Mouse (Mus musculus) heart, embryonic 15.5 days (tissue): ENCODE results near the gene Zbtb46. TPM values are rescaled to one million over a fixed set of nuclear protein-coding genes. Genes with fewer than 3 reads are reported as not detected.

Source experiments
- ATAC-seq: fragments of 200-750 bp; cut with Nextera tagmentation; replicated peaks from 2 replicates; pipeline ENCODE4 v1.8.0; 2017; ENCODE audit warnings: low read depth, moderate TSS enrichment; ENCODE audit not compliant: insufficient number of reproducible peaks, insufficient read depth, low FRiP score
- H3K27ac ChIP-seq: fragments of 300-500 bp; sonication (generic); 2 replicates; pipeline ENCODE4 v1.5.1; 2015; ENCODE audit warnings: mild to moderate bottlenecking, inconsistent platforms
- H3K27me3 ChIP-seq: fragments of 300-500 bp; sonication (generic); 2 replicates; pipeline ENCODE4 v1.6.1; 2015; ENCODE audit warnings: inconsistent platforms
- H3K36me3 ChIP-seq: fragments of 300-500 bp; sonication (generic); 2 replicates; pipeline ENCODE4 v1.6.1; 2015; ENCODE audit warnings: mild to moderate bottlenecking, inconsistent platforms
- H3K4me1 ChIP-seq: fragments of 300-500 bp; sonication (generic); replicated peaks from 2 replicates; pipeline ENCODE4 v1.6.1; 2015; ENCODE audit warnings: inconsistent platforms
- H3K4me2 ChIP-seq: fragments of 300-500 bp; sonication (generic); 2 replicates; pipeline ENCODE4 v1.6.1; 2015; ENCODE audit warnings: inconsistent platforms, mild to moderate bottlenecking, moderate library complexity
- H3K4me3 ChIP-seq: fragments of 300-500 bp; sonication (generic); 2 replicates; pipeline ENCODE4 v1.5.1; 2015; ENCODE audit warnings: mild to moderate bottlenecking, inconsistent platforms
- H3K9ac ChIP-seq: fragments of 300-500 bp; sonication (generic); 2 replicates; pipeline ENCODE4 v1.6.1; 2015; ENCODE audit warnings: mild to moderate bottlenecking, inconsistent platforms
- H3K9me3 ChIP-seq: fragments of 300-500 bp; sonication (generic); replicated peaks from 2 replicates; pipeline ENCODE4 v1.6.1; 2016; ENCODE audit warnings: inconsistent platforms
- WGBS: fragments of 180-500 bp; shearing (Covaris S2); methylation state at CpG from one replicate; pipeline ENCODE4 v1.1.7; 2015; ENCODE audit warnings: mixed read lengths; 5-methylcytosine and 5-hydroxymethylcytosine counted together
- polyA plus RNA-seq: library from polyadenylated mRNA; unstranded; fragments of >200 nt; fragmentation: Nextera tagmentation; extraction: Ambion mirVana; gene quantifications from 2 replicates; pipeline ENCODE4 v1.2.1, GENCODE M21; 2015

Gene Zbtb46
- polyA plus RNA-seq, 1 experiment from 2014 or later: 8.6 TPM

DNA sequence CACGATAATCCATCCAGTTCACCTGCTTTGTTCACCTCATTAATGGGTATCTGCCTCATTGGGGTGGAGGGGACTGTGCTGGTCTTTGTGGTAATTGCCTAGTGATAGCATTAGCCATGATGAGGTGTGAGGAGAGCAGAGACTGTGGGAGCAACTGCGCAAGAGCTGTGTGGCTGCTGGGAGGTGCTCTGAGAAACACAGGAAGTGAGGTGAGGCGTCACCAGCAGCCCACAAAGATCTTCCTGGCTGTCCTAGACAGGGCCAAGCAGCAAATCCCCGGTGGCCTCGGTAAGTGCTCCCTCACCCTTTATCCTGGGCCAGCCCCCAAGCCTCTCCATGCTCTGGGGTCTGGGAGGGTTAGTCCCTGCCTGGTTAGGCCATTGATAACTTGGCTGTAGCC, 78.1 kb downstream of the Zbtb46 start:
- WGBS: 86% methylated on average over 5 of the region's 5 CpGs
- Histone ChIP-seq H3K36me3 (peaks cover 49% of the 10 kb centered on the region), H3K27ac (no peak overlapping the region), H3K27me3 (no peaks in the 10 kb centered on the region), H3K4me2 (no peak overlapping the region), H3K4me1 (peaks cover 9% of the 10 kb centered on the region; the same call in 1 of the 2 replicates), H3K9me3 (no peaks in the 10 kb centered on the region), H3K4me3 (no peak overlapping the region), H3K9ac (no peak overlapping the region)
- no peak for ATAC-seq

- Histone ChIP-seq H3K4me2 (no peak overlapping the region), H3K9me3 (no peaks in the 10 kb centered on the region), H3K27ac (no peak overlapping the region), H3K4me1 (peaks cover 6% of the 10 kb centered on the region; the same call in 1 of the 2 replicates), H3K9ac (no peak overlapping the region), H3K4me3 (no peak overlapping the region), H3K36me3 (peaks cover 46% of the 10 kb centered on the region), H3K27me3 (no peaks in the 10 kb centered on the region)
- 75% methylated on average over 5 of the region's 5 CpGs for WGBS
- no peak for ATAC-seq
Measured at GRCm38 (mm10) chr2:181380251-181380650, 79.0 kb downstream of the Zbtb46 start.

DNA sequence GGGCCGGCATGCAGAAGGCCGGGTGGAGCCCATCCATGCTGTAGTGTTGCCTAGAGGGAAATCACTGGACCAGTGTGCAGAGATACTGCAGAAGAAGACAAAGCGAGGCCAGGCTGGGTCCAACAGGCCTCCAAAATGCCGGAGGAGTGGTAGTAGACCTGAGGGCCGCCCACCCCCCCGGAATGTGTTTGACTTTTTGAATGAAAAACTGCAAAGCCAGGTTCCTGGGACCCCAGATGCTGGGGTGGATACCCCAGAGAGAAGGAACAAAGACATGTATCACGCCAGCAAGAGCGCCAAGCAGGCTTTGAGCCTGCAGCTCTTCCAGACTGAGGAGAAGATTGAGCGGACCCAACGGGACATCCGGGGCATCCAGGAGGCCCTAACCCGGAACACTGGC, 79.4 kb downstream of the Zbtb46 start, which contains the start of gene Lime1:
Lime1 (plus strand) TSS at position 301 of the 400 bp plus-strand sequence.
- Histone ChIP-seq H3K4me3 (no peak within 1 kb of the TSS), H3K27me3 (no peaks in the 10 kb centered on the region), H3K9ac (no peak within 1 kb of the TSS), H3K4me2 (no peak within 1 kb of the TSS), H3K27ac (no peak within 1 kb of the TSS), H3K36me3 (peaks cover 46% of the 10 kb centered on the region), H3K9me3 (no peaks in the 10 kb centered on the region), H3K4me1 (peaks cover 1% of the 10 kb centered on the region; the same call in 1 of the 2 replicates)
- ATAC-seq: no peak
- WGBS: 94% methylated on average over 12 of the region's 12 CpGs

DNA sequence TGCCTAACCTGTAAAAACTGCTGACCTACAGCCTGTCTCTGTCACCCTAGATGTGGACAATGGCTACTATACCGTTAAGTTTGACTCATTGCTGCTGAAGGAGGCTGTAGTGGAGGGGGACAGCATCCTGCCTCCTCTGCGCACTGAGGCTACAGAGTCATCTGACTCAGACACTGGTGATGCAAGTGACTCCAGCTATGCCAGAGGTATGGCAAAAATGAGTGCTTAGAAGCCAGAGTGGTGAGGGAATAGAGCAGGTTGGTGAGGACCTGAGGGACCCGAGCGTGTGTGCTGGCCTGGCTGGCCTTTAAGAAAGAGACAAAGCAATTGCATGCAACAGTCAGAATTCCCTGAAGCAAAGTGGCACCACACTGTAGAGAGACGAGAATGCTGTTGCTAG, 80.5 kb downstream of the Zbtb46 start:
- no peaks in the 10 kb centered on the region for H3K4me1 ChIP-seq
- no peaks in the 10 kb centered on the region for H3K27me3 ChIP-seq
- no peak overlapping the region for H3K4me3 ChIP-seq
- no peak for ATAC-seq
- no peaks in the 10 kb centered on the region for H3K9me3 ChIP-seq
- 86% methylated on average over 5 of the region's 5 CpGs for WGBS
- no peak overlapping the region for H3K9ac ChIP-seq
- peaks cover 41% of the 10 kb centered on the region for H3K36me3 ChIP-seq
- H3K4me2 ChIP-seq: no peak overlapping the region
- H3K27ac ChIP-seq: no peak overlapping the region

- no peaks in the 10 kb centered on the region for H3K27me3 ChIP-seq
- H3K36me3 ChIP-seq: peaks cover 30% of the 10 kb centered on the region
- no peak for ATAC-seq
- H3K4me3 ChIP-seq: no peak overlapping the region
- WGBS: 61% methylated on average over 2 of the region's 2 CpGs
- H3K4me2 ChIP-seq: no peak overlapping the region
- no peaks in the 10 kb centered on the region for H3K4me1 ChIP-seq
- H3K9ac ChIP-seq: no peak overlapping the region
- H3K9me3 ChIP-seq: no peaks in the 10 kb centered on the region
- no peak overlapping the region for H3K27ac ChIP-seq
Measured at GRCm38 (mm10) chr2:181377230-181377629, 82.0 kb downstream of the Zbtb46 start.

GRCm38 (mm10) chr2:181375787-181376186, 83.4 kb downstream of the Zbtb46 start:
- no peak overlapping the region for H3K27ac ChIP-seq
- H3K27me3 ChIP-seq: no peaks in the 10 kb centered on the region
- no peak overlapping the region for H3K9ac ChIP-seq
- no peaks in the 10 kb centered on the region for H3K4me1 ChIP-seq
- no peak overlapping the region for H3K4me2 ChIP-seq
- ATAC-seq: no peak
- no peaks in the 10 kb centered on the region for H3K9me3 ChIP-seq
- WGBS: 88% methylated on average over 2 of the region's 2 CpGs
- peaks cover 27% of the 10 kb centered on the region for H3K36me3 ChIP-seq
- H3K4me3 ChIP-seq: no peak overlapping the region

GRCm38 (mm10) chr2:181370001-181370400, 89.2 kb downstream of the Zbtb46 start:
- 93% methylated on average over 5 of the region's 5 CpGs for WGBS
- Histone ChIP-seq H3K4me3 (no peak overlapping the region), H3K27ac (no peak overlapping the region), H3K27me3 (no peaks in the 10 kb centered on the region), H3K4me1 (peaks cover 19% of the 10 kb centered on the region), H3K36me3 (peaks cover 10% of the 10 kb centered on the region), H3K4me2 (no peak overlapping the region), H3K9me3 (no peaks in the 10 kb centered on the region), H3K9ac (no peak overlapping the region)
- no peak for ATAC-seq

DNA sequence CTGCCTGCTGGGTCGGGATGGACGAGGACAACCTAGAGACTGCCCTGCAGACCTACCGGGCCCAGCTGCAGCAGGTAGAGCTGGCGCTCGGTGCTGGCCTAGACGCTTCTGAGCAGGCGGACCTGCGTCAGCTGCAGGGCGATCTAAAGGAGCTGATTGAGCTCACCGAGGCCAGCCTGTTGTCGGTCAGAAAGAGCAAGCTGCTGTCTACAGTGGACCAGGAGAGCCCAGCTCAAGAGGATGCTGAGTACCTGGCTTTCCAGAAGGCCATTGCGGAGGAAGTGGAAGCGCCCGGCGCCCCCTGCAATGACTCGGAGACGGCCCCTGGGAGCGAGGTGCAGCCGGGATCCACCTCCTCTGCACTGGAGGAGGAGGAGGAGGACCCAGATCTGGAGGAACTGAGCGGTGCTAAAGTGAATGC, 93.6 kb downstream of the Zbtb46 start:
- Histone ChIP-seq H3K4me2 (peak overlapping the region; percentile 88), H3K9me3 (no peaks in the 10 kb centered on the region), H3K4me3 (peak overlapping the region; percentile 86), H3K9ac (peak overlapping the region; percentile 75), H3K27me3 (no peaks in the 10 kb centered on the region), H3K27ac (peak overlapping the region; percentile 87), H3K36me3 (peaks cover 22% of the 10 kb centered on the region), H3K4me1 (peaks cover 30% of the 10 kb centered on the region)
- whole genome bisulfite sequencing: 0% methylated on average over 20 of the region's 20 CpGs
- peak; percentile 32 for ATAC-seq

DNA sequence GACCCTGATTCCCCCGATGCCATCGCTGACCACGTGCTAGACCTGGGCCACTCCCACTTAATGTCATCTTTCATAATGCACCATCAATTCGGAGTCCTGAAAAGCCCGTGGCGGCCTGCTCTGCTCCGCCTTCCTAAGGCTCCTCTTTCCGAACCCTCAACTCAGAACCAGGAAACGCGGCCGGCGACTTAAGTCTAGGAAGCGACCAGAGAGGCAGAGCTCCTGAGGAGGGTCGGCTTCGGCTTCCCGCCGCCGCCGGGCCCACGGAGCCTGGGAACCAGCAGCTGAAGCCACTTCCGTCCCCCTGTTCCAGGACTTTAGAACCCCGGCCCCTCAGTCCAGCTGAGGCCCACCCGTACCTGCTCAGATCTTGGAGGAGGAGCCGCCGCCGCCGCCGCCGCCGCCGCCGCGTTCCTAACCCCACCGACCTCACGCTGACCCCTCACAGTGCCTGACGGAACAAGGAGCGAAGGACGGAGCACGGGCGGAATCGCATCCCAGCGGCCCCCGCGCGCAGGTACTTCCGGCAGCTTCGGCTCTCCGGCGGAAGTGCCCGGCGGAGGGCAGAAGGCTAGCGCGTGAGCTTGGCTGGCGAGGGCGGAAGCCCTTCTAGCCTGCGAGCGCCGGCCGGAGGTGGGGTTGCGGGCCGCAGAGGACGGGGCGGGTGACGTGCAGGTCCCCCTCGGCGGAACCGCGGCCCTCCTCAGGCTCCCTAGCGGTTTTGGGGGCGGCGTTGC, 94.2 kb downstream of the Zbtb46 start, which contains the start of the genes Zgpat and Arfrp1:
Zgpat (plus strand) TSS at position 69 of the 737 bp plus-strand sequence.
Arfrp1 (minus strand) TSS at position 545 of the 737 bp plus-strand sequence.
- Histone ChIP-seq H3K27me3 (no peaks in the 10 kb centered on the region), H3K4me2 (peak within 1 kb of the TSS; percentile 88), H3K4me3 (peak within 1 kb of the TSS; percentile 86), H3K4me1 (peaks cover 30% of the 10 kb centered on the region), H3K36me3 (peaks cover 24% of the 10 kb centered on the region), H3K9me3 (no peaks in the 10 kb centered on the region), H3K9ac (peak within 1 kb of the TSS; percentile 75), H3K27ac (peak within 1 kb of the TSS; percentile 87)
- peak; percentile 89 for ATAC-seq
- WGBS: under 1% methylated on average over 71 of the region's 71 CpGs

DNA sequence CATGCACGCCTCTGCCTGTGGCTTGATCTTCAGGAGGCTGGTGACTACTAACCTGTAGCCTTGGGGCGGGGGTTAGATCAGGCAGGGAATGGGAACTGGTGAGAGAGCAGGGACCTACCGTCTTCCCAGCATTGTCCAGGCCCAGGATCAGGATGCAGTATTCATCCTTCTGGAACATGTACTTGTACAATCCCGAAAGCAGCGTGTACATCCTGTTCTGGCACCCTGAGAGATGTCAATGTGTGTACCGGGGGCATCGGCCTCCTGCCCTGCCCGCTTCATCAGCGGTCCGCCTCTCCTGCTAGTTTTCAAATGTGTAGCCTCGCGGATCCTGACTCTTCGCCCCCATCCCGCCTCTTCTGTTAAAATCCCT, 94.8 kb downstream of the Zbtb46 start:
- H3K9me3 ChIP-seq: no peaks in the 10 kb centered on the region
- peaks cover 30% of the 10 kb centered on the region for H3K4me1 ChIP-seq
- peak overlapping the region; percentile 86 for H3K4me3 ChIP-seq
- H3K36me3 ChIP-seq: peaks cover 25% of the 10 kb centered on the region
- peak overlapping the region; percentile 75 for H3K9ac ChIP-seq
- no peak for ATAC-seq
- no peaks in the 10 kb centered on the region for H3K27me3 ChIP-seq
- 7% methylated on average over 14 of the region's 14 CpGs for whole genome bisulfite sequencing
- H3K27ac ChIP-seq: peak overlapping the region; percentile 87
- H3K4me2 ChIP-seq: peak overlapping the region; percentile 88

DNA sequence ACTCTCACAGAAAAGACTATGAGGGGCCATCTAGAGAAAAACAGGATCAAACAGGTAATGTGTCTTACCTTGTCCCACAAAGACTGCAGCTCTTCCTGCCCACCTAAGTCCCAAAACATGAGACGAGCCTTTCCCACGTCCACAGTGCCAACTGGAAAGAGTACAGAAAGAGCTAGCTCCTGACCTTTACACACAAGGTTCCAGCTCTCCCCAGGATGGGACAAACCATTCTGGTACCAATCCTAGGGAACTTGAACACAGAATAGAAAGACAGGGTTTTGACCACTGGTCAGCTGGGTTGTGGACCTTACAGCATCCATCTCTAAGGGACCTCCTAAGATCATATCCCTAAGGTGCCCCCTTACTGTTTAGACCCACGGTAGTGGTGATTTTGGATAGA, 95.3 kb downstream of the Zbtb46 start:
- Histone ChIP-seq H3K36me3 (peaks cover 30% of the 10 kb centered on the region), H3K9ac (peak overlapping the region; percentile 75), H3K4me2 (peak overlapping the region; percentile 88), H3K27ac (no peak overlapping the region), H3K27me3 (no peaks in the 10 kb centered on the region), H3K4me1 (peaks cover 30% of the 10 kb centered on the region), H3K4me3 (peak overlapping the region; percentile 86), H3K9me3 (no peaks in the 10 kb centered on the region)
- 74% methylated on average over 3 of the region's 3 CpGs for WGBS
- ATAC-seq: no peak

DNA sequence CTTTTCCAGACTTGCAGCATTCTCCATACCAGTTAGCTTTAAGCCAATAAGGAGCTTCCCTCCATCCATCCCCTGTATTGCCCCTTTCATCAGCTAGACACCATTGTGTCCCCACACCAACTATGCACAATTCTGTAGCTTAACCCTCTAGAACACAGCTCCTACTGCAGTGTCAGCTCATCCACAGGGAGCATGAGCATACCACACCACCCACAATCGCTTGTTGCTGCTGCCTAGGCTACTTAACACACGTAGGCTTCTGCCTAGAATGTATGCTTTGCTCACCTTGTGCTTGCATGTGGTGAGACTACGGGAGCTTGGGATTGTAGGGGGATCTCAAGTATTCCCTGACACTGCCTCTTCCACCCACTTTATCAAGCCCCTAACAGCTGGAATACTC, 102.4 kb downstream of the Zbtb46 start:
- Histone ChIP-seq H3K4me2 (no peak overlapping the region), H3K27ac (no peak overlapping the region), H3K4me3 (no peak overlapping the region), H3K9me3 (no peaks in the 10 kb centered on the region), H3K36me3 (peaks cover 73% of the 10 kb centered on the region), H3K27me3 (no peaks in the 10 kb centered on the region), H3K4me1 (no peaks in the 10 kb centered on the region), H3K9ac (no peak overlapping the region)
- ATAC-seq: no peak
- 79% methylated on average over 3 of the region's 3 CpGs for WGBS
